Mouse (Mus musculus): ENCODE results near the gene Kcne1.

GRCm38 (mm10) chr16:92345177-92345576 lies 14.1 kb downstream of the Kcne1 start:
- no peak for TF ChIP-seq E2F4 (IDR thresholded peaks at IDR 0.05; ENCODE audit: insufficient replicate concordance, low read depth, low read length)
- no peak for TF ChIP-seq USF2 (conservative IDR thresholded peaks at IDR 0.05; ENCODE audit: low read depth, low read length)
- no peak for TF ChIP-seq MAX (IDR thresholded peaks at IDR 0.05; ENCODE audit: low read length)
- no peak for TF ChIP-seq CTCF (conservative IDR thresholded peaks at IDR 0.05 in 1 of 2, IDR thresholded peaks at IDR 0.05 in 1 of 2; ENCODE audit: low read depth in 2 of 2, low read length in 2 of 2)
- no peak for TF ChIP-seq SIN3A (IDR thresholded peaks at IDR 0.05; ENCODE audit: low read length)
- TF ChIP-seq ELF1 (IDR thresholded peaks at IDR 0.05; ENCODE audit: low read depth, low read length) = no peak
- TF ChIP-seq EP300 (IDR thresholded peaks at IDR 0.05; ENCODE audit: low read length) = no peak
- no peak for TF ChIP-seq ZKSCAN1 (IDR thresholded peaks at IDR 0.05; ENCODE audit: borderline replicate concordance, low read depth, low read length)
- TF ChIP-seq HCFC1 (IDR thresholded peaks at IDR 0.05; ENCODE audit: low read depth, low read length) = no peak
- TF ChIP-seq BHLHE40 (IDR thresholded peaks at IDR 0.05; ENCODE audit: low read depth, low read length) = no peak
- TF ChIP-seq POLR2A (IDR thresholded peaks at IDR 0.05; ENCODE audit: low read depth, low read length) = no peak
- TF ChIP-seq MYC (IDR thresholded peaks at IDR 0.05; ENCODE audit: low read depth, low read length) = no peak
- TF ChIP-seq TCF12 (IDR thresholded peaks at IDR 0.05; ENCODE audit: low read depth, low read length) = no peak
